Mouse (Mus musculus) intestine, embryonic 14.5 days (tissue): ENCODE measurements at regions not wholly inside any gene's neighbourhood (a gene's known extent, or its start where the extent isn't known, plus 50 kb on each side); places are given as distances from the start of the nearest gene placed in this dataset.
A peak's percentile ranks its signal among the peaks of the same experiment; 100 is the strongest.

ENCODE experiments used
- ATAC-seq: fragments of 200-750 bp; cut with Nextera tagmentation; replicated peaks from 2 replicates; pipeline ENCODE4 v1.8.0; 2017; ENCODE audit warnings: low read depth, moderate number of reproducible peaks, moderate TSS enrichment, moderate library complexity; ENCODE audit not compliant: low FRiP score, low TSS enrichment
- DNase-seq: peaks from one replicate; pipeline ENCODE4 v3.0.0-alpha.2; 2018; ENCODE audit warnings: low spot score
- H3K27ac ChIP-seq: fragments of 300-500 bp; sonication (generic); 2 replicates; pipeline ENCODE4 v1.5.1; 2014; ENCODE audit warnings: low read depth, mild to moderate bottlenecking, control low read depth
- H3K27me3 ChIP-seq: fragments of 300-500 bp; sonication (generic); replicated peaks from 2 replicates; pipeline ENCODE4 v1.6.1; 2014; ENCODE audit warnings: low read length, control low read depth; ENCODE audit not compliant: control insufficient read depth, insufficient read depth
- H3K36me3 ChIP-seq: fragments of 300-500 bp; sonication (generic); 2 replicates; pipeline ENCODE4 v1.6.1; 2014; ENCODE audit warnings: low read length, control low read depth; ENCODE audit not compliant: control insufficient read depth, insufficient read depth
- H3K4me1 ChIP-seq: fragments of 300-500 bp; sonication (generic); replicated peaks from 2 replicates; pipeline ENCODE4 v1.6.1; 2014; ENCODE audit warnings: low read length, control low read depth, mixed read lengths; ENCODE audit not compliant: control insufficient read depth, insufficient read depth
- H3K4me2 ChIP-seq: fragments of 300-500 bp; sonication (generic); 2 replicates; pipeline ENCODE4 v1.6.1; 2014; ENCODE audit warnings: low read length
- H3K4me3 ChIP-seq: fragments of 300-500 bp; sonication (generic); 2 replicates; pipeline ENCODE4 v1.5.1; 2014; ENCODE audit warnings: low read depth, low read length, control low read depth, mixed read lengths
- H3K9ac ChIP-seq: fragments of 300-500 bp; sonication (generic); 2 replicates; pipeline ENCODE4 v1.6.1; 2014; ENCODE audit warnings: mild to moderate bottlenecking, low read length
- H3K9me3 ChIP-seq: fragments of 300-500 bp; sonication (generic); 2 replicates; pipeline ENCODE4 v1.6.1; 2016; ENCODE audit warnings: low read length, control low read depth; ENCODE audit not compliant: control insufficient read depth
- WGBS: fragments of 180-500 bp; shearing (Covaris S2); extraction: QIAGEN DNeasy Blood & Tissue Kit; methylation state at CpG from one replicate; pipeline ENCODE4 v1.1.7; 2014; 5-methylcytosine and 5-hydroxymethylcytosine counted together

- WGBS = 47% methylated on average over 2 of the region's 2 CpGs
- Histone ChIP-seq H3K27me3 (no peaks in the 10 kb centered on the region), H3K4me2 (no peak overlapping the region), H3K9ac (no peak overlapping the region), H3K9me3 (no peaks in the 10 kb centered on the region), H3K4me1 (peaks cover 12% of the 10 kb centered on the region), H3K36me3 (no peaks in the 10 kb centered on the region), H3K4me3 (no peak overlapping the region), H3K27ac (no peak overlapping the region)
- DNase-seq = no peak
- ATAC-seq = no peak
These were observed 203.4 kb upstream of the Mphosph6 start for GRCm38 (mm10) chr8:118005186-118005585.

DNA sequence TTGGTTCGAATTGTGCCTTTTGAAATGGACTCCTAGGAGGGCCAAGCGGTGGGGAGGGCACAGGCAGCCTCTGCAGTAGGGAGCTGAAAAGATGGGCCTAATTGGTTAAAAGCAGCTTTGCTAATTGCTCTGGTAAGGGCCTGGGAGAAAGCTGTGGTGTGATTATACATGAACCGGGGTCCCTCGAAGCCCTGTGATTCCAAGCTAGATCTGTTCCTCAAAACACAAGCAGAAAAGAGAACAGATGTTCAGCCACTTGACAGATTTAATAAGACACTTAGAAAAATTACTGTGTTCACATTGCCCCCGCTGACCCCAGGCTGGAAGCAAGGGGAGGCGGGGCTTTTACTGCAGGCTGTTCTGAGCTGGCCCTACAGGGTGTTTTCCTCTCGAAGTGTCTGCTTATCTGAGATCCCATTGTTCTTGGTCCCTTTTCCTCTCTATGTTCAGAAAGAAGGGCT, 202.7 kb upstream of the Mphosph6 start:
- H3K4me2 ChIP-seq = no peak overlapping the region
- no peaks in the 10 kb centered on the region for H3K36me3 ChIP-seq
- no peaks in the 10 kb centered on the region for H3K9me3 ChIP-seq
- H3K9ac ChIP-seq = no peak overlapping the region
- no peak overlapping the region for H3K27ac ChIP-seq
- WGBS = 30% methylated on average over 7 of the region's 7 CpGs
- H3K27me3 ChIP-seq = no peaks in the 10 kb centered on the region
- peaks cover 12% of the 10 kb centered on the region for H3K4me1 ChIP-seq
- DNase-seq = no peak
- no peak overlapping the region for H3K4me3 ChIP-seq
- no peak for ATAC-seq

DNA sequence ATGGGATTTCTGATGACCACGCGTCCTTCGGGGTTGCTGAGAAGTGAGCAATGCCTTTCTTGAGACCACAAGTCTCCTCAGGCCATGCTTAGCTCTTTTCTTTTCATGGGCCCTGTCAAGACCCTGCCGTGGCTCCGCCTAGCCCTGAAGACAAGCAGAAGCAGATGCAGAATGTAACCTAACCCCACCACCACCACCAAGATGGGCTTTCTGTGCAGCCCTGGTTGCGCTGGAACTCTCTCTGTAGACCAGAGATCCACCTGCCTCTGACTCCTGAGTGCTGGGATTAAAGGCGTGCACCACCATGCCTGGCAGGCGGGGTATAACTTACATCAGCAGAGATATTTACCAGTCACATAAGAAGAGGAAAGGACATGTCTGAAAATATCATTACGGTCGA, 199.4 kb upstream of the Mphosph6 start:
- no peaks in the 10 kb centered on the region for H3K36me3 ChIP-seq
- H3K9me3 ChIP-seq = no peaks in the 10 kb centered on the region
- DNase-seq (no peak), ATAC-seq (no peak)
- no peak overlapping the region for H3K4me2 ChIP-seq
- H3K27ac ChIP-seq = no peak overlapping the region
- peaks cover 12% of the 10 kb centered on the region for H3K4me1 ChIP-seq
- 85% methylated on average over 10 of the region's 10 CpGs for WGBS
- no peaks in the 10 kb centered on the region for H3K27me3 ChIP-seq
- no peak overlapping the region for H3K4me3 ChIP-seq
- H3K9ac ChIP-seq = no peak overlapping the region

DNA sequence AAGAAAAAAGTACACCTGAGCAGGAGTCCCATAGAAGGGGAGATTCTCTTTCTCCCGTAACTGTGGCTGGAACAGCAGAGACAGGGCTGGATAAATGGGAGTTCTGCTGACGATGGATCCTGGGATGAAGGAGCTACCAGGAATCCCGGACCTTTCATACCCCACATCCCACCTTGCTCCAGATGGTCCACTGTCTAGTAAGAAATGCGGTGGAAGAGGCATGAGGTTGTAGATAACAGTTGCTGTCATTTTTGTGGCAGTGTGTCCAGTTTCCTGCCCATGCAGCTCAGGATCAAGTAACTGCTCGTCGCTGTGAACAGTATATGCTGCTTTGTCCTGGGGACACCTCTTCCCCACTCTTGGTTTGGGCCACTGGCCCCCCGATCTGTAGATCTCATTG, 190.1 kb upstream of the Mphosph6 start:
- DNase-seq (no peak), ATAC-seq (no peak)
- Histone ChIP-seq H3K9me3 (no peaks in the 10 kb centered on the region), H3K4me2 (no peak overlapping the region), H3K27me3 (no peaks in the 10 kb centered on the region), H3K36me3 (no peaks in the 10 kb centered on the region), H3K9ac (no peak overlapping the region), H3K4me1 (no peaks in the 10 kb centered on the region; the same call in 1 of the 2 replicates), H3K4me3 (no peak overlapping the region), H3K27ac (no peak overlapping the region)
- 86% methylated on average over 7 of the region's 7 CpGs for WGBS

GRCm38 (mm10) chr8:117988781-117989180, 187.0 kb upstream of the Mphosph6 start:
- DNase-seq (no peak), ATAC-seq (peak; percentile 60; the same call in 1 of the 2 replicates)
- 0 out of 2 replicates have a peak overlapping the region, but pooled peaks have one; percentile 16 for H3K27ac ChIP-seq
- no peaks in the 10 kb centered on the region; the same call in 1 of the 2 replicates for H3K4me1 ChIP-seq
- H3K4me2 ChIP-seq = no peak overlapping the region
- H3K4me3 ChIP-seq = no peak overlapping the region
- H3K9me3 ChIP-seq = peaks cover 5% of the 10 kb centered on the region; the same call in 1 of the 2 replicates
- WGBS = 34% methylated on average over 5 of the region's 5 CpGs
- no peak overlapping the region for H3K9ac ChIP-seq
- no peaks in the 10 kb centered on the region for H3K27me3 ChIP-seq
- H3K36me3 ChIP-seq = no peaks in the 10 kb centered on the region

- no peak overlapping the region for H3K4me3 ChIP-seq
- no peak overlapping the region for H3K4me2 ChIP-seq
- DNase-seq (no peak), ATAC-seq (no peak)
- H3K27me3 ChIP-seq = no peaks in the 10 kb centered on the region
- no peak overlapping the region for H3K27ac ChIP-seq
- H3K4me1 ChIP-seq = no peaks in the 10 kb centered on the region
- H3K9ac ChIP-seq = no peak overlapping the region
- 87% methylated on average over 5 of the region's 5 CpGs for WGBS
- no peaks in the 10 kb centered on the region for H3K36me3 ChIP-seq
- H3K9me3 ChIP-seq = no peaks in the 10 kb centered on the region
These were observed 166.6 kb upstream of the Mphosph6 start for GRCm38 (mm10) chr8:117968306-117968705.

DNA sequence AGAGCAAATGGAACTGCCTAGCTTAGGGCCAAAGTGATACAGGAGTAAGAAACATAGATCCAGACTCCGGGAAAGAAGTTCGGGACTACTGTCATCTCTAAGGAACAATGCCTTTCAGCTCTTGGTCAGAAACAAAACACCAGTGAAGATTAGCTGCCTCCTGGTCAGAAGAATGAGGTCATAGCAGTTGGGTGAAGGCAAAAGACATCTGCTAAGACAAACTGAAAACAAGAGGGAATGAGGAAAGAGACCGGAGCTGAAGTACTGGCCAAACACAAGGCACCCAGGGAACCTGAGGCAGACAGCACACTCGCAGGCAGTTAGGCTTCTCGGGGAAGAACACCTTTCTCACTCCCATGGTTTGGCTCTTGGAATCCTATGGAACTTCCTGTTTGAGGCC, 164.8 kb upstream of the Mphosph6 start:
- Histone ChIP-seq H3K4me3 (no peak overlapping the region), H3K4me2 (no peak overlapping the region), H3K9me3 (no peaks in the 10 kb centered on the region), H3K36me3 (no peaks in the 10 kb centered on the region), H3K27me3 (no peaks in the 10 kb centered on the region), H3K27ac (no peak overlapping the region), H3K9ac (no peak overlapping the region), H3K4me1 (no peaks in the 10 kb centered on the region)
- WGBS = 83% methylated on average over 5 of the region's 5 CpGs
- no peak for DNase-seq
- ATAC-seq = no peak

- Histone ChIP-seq H3K27ac (no peak overlapping the region), H3K9ac (no peak overlapping the region), H3K4me3 (no peak overlapping the region), H3K4me2 (no peak overlapping the region), H3K36me3 (no peaks in the 10 kb centered on the region), H3K27me3 (no peaks in the 10 kb centered on the region), H3K4me1 (no peaks in the 10 kb centered on the region), H3K9me3 (0 out of 2 replicates have a peak, but pooled peaks cover 3% of the 10 kb centered on the region)
- DNase-seq = no peak
- WGBS = 88% methylated on average over 13 of the region's 13 CpGs
- no peak for ATAC-seq
These were observed 161.7 kb upstream of the Mphosph6 start for GRCm38 (mm10) chr8:117963426-117963825.

DNA sequence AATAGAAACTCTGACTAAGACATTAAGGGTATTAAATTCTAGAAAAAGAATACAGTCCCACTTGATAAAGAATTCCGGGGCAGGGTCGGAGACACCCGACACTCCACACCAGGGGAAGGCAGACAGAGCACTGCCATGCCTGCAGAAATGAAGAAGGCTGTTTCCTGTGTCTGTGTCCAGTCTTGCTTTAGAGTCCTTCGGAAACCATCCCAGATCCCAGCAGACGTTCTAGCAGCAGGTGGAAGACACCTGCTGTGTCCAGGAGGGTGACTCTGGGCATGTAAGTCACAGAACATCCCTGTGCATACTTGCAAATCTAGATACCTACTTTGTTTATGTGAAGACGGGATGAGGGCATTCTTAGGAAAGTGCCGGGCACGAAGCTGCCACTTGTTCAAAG, 160.9 kb upstream of the Mphosph6 start:
- no peaks in the 10 kb centered on the region for H3K36me3 ChIP-seq
- H3K9me3 ChIP-seq = 0 out of 2 replicates have a peak, but pooled peaks cover 3% of the 10 kb centered on the region
- H3K9ac ChIP-seq = no peak overlapping the region
- no peak overlapping the region for H3K4me2 ChIP-seq
- DNase-seq (no peak), ATAC-seq (no peak)
- H3K4me1 ChIP-seq = no peaks in the 10 kb centered on the region
- no peak overlapping the region for H3K4me3 ChIP-seq
- no peak overlapping the region for H3K27ac ChIP-seq
- H3K27me3 ChIP-seq = no peaks in the 10 kb centered on the region
- WGBS = 77% methylated on average over 8 of the region's 8 CpGs
